Mouse (Mus musculus): Measurements from ENCODE around the gene Pkn1. TPM values are rescaled to one million over a fixed set of nuclear protein-coding genes. Genes with fewer than 3 reads are reported as not detected.

Gene Pkn1
- total RNA-seq, 2 experiments from 2014 or later = 31.6 to 78.8 TPM

DNA sequence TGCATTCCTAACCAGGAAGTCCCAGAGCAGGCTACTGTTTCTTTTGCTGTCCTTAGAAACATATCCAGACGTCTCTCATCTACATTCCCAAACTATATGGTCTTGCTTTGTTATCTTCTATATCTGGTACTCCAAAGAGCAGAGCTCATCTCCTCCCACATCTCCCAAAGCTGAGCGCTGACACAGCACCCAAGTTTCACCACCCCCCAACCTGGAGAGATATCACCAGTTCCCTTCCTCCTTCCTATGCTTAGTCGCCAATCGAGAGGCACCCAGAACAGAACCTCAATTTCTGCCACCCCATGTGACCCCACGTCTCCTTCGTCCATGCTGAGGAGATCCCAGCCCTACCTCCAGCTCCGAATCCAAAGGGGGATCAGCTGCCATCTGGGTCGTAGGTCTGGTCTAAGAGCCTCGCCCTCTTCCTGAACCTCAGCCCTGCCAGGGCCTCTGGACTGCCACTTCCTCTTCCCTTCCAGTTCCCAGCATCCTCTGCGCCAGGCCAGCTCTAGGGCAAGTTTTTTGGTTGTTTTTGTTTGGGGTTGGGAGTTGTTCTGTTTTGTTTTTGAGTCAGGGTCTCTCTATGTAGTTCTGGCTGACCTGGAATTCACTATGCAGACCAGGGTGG, 5.3 kb downstream of the Pkn1 start:
- ATAC-seq (replicated peaks; ENCODE audit: poor library complexity) = peak; percentile 51

DNA sequence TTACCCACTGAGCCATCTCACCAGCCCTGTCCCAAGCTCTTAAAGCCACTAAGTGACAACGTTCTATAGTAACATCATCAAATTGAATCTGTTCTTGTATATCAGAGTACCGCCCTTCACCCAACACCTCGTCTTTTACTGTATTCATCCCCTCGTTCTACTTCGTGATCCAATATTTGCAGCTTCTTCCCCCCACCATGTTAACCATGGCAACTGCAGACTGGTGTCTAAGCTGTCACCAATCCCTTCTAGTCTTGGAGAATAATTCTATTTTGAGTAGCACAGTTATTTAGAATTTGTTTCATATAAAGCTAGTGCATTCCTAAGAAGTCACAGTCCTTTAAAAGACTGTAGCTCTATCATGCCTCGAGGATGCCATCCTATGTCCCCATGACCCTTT, 9.7 kb downstream of the Pkn1 start:
- no peak for ATAC-seq (replicated peaks; ENCODE audit: poor library complexity)

DNA sequence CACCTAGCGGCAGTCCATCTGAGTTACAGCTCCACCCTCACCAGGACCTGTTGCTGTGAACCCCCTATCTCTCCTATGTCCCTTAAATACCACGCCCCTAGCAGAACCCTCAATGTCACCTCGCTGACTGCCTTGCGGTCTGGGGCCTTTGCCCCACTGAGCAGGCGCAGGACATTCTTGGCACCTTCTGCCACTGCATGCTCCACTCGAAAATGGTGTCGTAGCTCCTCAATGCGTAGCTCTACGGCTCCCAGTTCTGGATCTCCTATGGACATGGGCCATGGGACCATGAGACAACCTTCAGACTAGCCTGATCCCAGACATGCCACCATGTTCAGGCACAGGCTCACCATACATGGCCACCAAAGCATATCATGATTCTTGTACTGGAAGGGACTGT, 14.5 kb downstream of the Pkn1 start:
- ATAC-seq (replicated peaks; ENCODE audit: poor library complexity) = no peak

DNA sequence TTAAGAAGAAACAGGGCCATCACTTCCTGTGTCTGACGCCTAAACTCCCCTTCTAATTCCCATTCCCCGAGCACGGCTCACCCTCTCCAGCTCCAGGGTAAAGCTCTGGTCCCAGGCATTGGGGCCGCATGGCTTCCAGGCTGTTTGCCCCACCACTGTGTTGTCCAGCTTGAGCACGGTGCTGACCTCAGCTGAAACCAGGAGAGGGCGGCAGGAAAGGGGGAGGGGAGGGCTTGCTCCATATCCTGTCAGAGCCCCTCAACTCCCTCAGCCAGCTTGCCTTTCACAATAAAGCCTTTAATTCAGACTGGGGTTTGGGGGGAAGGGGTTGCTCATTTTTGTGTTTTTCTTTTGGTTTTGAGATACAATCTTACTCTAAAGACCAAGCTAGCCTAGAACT, 17.9 kb downstream of the Pkn1 start:
- ATAC-seq (replicated peaks; ENCODE audit: poor library complexity) = peak; percentile 72

DNA sequence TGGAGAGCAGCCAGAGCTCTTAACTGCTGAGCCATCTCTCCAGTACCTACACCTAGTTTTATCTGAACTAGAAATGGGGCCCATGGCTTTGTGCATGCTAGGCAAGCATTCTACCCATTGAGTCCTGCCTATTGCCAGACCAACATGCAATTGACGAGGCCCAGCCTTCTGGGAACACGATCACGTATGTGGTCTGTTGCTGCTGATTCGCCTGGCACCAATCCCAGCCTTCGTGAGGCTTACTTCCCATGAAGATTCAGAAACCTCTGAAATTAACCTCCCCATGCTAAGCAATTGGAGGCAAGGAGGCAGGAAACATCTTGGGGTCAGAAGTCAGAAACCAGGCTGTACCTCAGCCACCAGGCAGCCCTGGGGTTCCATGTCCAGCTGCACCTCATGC, 18.4 kb downstream of the Pkn1 start:
- no peak for ATAC-seq (replicated peaks; ENCODE audit: poor library complexity)

DNA sequence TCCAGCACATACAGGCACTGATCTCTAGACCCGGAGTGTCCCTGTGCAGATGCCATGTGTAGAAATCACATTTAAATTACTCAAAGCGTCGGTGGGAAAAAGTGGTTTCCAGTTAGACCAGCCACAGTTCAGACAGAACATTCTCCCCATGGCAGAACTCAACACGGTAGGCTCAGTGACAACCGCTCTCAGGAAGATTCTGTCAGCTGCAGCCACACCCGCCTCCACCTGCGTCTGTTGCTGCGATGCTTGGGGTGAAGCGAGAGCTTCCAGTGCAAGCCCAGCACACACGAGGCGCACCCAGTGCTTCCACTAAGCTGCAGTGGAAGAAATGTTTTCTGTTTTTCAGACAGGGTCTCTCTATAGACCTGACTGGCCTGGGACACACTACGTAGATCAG, 19.1 kb downstream of the Pkn1 start:
- ATAC-seq (replicated peaks; ENCODE audit: poor library complexity) = no peak

DNA sequence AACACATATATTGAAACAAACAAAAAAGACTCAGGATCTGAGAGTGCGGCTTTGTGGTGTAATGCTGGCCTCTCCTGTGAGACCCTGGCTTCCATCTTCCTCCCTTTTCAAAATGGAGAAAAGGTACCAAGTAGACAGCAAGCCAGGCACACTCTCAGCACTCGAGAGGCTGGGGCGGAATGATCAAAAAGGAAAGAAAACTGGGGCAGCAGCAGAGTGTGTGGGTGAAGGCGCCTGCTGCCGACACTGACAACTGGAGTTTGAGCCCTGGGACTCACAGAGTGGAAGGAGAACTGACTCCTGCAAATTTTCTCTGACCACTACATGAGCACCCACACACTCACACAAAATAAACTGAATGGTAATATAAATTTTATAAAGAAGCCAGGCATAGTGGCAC, 24.5 kb downstream of the Pkn1 start:
- ATAC-seq (replicated peaks; ENCODE audit: poor library complexity) = no peak

DNA sequence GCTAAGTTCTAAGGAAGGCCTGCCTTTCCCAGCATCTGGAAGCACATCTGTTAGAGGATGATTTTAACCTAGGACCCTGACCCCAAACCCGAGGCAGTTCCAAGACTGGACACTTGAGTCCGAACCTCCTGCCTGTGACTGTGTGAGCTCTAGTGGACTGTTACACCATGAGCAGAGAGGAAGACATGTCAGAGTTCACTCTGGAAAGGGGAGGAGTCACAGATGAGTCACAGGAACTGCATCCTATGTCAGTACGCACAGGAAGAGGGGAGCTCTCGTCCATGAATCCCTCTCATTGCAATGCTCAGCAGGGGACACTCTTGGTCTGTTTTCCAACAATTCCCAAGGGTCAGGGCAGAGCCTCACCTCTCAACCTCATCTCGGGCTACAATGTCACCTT, 26.0 kb downstream of the Pkn1 start:
- ATAC-seq (replicated peaks; ENCODE audit: poor library complexity) = no peak

DNA sequence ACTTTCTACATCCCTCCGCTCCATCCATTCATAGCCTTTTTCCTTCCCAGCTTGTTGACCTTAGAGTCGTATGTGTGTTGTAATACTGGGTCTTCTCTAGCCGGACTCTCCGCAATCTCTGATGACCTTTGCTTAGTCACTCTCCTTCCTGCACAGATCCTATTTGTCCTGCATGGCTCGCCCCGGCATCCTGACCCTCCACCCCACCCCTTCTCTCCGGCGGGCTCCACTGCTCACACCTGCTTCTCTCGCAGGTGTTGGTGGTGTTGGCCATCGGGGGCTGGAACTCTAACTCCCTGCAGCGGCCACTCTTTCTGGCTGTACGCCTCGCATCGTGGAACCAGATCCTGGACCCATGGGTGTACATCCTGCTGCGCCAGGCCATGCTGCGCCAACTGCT, 30.0 kb downstream of the Pkn1 start:
- ATAC-seq (replicated peaks; ENCODE audit: poor library complexity) = no peak

DNA sequence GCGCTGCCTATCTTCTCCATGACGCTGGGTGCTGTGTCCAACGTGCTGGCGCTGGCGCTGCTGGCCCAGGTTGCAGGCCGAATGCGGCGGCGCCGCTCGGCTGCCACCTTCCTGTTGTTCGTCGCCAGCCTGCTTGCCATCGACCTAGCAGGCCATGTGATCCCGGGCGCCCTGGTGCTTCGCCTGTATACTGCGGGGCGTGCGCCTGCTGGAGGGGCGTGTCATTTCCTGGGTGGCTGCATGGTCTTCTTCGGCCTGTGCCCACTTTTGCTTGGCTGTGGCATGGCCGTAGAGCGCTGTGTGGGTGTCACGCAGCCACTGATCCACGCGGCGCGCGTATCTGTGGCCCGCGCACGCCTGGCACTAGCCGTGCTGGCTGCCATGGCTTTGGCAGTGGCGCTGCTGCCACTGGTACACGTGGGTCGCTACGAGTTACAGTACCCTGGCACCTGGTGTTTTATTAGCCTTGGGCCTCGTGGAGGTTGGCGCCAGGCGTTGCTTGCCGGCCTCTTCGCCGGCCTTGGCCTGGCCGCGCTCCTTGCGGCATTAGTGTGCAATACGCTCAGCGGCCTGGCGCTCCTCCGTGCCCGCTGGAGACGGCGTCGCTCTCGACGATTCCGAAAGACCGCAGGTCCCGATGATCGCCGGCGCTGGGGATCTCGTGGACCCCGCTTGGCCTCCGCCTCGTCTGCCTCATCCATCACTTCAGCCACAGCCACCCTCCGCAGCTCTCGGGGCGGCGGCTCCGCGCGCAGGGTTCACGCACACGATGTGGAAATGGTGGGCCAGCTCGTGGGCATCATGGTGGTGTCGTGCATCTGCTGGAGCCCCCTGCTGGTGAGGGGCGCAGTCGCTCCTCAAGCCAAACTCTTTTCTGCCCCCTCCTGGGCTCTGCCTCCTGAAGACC, 30.7 kb downstream of the Pkn1 start:
- ATAC-seq (replicated peaks; ENCODE audit: poor library complexity) = peak; percentile 65

DNA sequence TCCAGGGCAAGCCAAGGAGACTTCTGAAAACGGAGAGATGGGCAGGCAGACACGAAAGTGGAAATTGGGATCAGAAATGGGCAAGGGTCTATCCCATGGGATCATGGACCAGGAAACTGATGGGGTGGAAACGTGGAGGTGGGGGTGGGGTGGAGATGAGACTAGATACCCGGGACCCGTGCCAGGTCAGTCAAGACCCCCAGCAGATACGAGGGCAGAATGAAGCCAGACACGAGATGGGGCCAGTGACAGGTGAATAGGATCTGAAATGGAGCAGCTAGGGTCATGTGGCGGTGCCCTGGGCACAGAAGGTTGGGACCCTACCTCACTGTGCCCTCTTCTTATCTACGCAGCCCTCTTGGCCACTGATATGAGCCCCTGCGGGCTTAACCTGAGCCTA, 31.5 kb downstream of the Pkn1 start:
- ATAC-seq (replicated peaks; ENCODE audit: poor library complexity) = no peak

DNA sequence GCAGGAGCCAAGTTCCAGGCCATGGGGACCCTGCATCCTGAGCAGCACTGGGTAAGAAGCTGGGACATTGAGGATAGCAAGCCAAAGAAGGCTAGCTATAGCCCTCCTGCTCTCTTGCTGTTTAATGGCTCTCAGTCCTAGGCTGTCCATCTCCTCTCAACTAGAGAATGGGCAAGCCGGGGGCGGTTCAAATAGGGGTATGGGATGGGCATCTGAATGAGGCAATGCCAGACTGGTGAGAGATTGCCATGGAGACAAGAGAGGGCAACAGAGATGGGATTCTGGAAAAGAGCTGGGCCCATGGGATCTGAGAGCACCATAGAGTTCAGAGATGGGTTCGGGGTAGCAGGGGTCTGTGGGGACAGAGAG, 32.1 kb downstream of the Pkn1 start:
- no peak for ATAC-seq (replicated peaks; ENCODE audit: poor library complexity)

DNA sequence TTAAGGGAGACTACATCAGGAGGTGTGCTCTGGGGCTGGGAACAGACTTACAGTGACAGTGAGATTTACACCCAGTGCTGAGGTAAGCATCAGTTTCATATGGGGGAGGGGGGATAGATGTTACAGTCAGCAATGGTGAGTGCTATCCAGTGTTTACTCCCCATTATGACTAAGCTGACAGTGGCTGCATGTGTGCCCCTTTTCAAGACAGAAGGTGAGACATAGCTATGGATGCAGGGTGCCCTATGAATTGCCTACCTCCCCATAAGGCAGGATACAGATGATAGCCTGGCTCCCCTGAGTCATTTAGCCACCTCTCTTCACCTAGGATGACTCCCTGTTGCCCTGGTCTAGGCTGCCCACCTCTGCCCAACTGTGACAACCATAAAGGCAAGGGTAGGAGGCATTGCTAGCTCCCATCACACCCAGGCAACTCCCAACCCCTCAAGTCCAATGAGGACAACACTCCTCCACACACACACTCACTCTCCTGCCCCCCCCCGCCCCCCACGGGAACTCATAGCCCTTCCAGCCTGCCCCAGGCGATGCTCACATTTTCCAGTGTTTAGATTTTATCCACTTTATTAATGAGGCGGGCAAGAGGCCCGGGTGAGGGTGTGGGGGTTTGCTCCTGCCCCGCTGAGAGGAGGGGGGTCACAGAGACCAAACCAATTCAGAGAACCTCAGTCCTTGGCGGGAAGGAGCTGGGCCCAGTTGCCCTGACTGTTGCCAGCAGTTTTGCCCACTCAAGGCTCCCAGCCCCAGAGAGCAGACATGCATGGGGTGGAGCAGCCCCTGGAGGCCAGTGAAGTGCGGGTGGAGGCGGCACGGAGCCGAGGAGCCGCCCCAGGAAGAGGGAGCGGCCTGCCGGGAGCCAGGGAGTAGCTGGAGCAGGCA, 32.8 kb downstream of the Pkn1 start, which contains the start of gene Ptger1:
Gene Ptger1, plus strand, starts transcription at position 710 of the 897 bp plus-strand sequence.
- ATAC-seq (replicated peaks; ENCODE audit: poor library complexity) = no peak

DNA sequence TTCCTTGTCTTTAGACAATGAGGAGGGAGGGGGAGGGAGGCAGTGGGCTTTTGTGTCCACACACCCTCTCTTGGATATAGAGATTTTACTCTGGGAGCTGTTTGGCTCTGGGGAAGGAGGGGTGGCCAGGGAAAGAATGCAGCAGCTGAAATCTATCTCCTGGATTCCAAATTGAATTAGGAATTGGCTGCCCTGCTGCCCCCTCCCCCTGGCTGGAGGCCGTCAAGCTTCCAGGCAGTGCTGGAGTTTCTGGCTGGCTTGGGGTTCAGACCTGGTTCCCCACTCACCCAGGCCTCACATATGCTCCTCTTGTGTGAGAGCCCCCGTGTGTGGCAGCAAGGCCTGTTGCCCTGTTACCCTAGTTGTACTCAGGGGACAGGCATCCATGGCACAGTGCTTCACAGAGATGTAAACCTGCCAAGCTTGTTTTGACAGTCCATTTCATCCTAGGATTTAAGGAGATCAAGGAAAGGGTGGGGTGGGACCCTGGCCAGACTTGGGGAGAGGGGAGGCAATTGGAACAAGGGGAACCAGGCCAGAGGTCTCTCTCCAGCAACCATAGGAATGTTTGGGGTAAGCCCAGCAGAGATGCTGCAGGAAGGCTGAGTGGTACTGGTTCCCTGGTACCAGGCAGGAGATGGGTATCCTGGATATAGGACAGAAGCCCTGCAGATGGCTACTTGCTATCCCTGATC, 33.9 kb downstream of the Pkn1 start:
- ATAC-seq (replicated peaks; ENCODE audit: poor library complexity) = no peak

DNA sequence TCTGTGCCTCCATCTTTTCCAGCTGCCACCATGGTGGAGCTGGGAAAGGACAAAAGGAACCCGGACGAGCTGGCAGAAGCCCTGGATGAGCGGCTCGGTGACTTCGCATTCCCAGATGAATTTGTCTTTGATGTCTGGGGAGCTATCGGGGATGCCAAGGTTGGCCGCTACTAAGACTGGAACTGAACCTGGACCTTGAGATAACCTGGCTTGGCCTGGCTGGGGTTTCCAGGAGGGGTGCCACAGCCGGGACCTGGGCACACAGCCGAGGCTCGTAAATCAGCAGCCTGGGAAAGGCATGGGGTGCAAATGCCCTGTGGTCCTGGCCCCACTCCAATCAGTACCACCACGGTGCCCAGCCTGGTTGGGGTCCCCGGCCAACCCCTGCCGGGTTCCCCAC, 34.9 kb downstream of the Pkn1 start:
- no peak for ATAC-seq (replicated peaks; ENCODE audit: poor library complexity)

DNA sequence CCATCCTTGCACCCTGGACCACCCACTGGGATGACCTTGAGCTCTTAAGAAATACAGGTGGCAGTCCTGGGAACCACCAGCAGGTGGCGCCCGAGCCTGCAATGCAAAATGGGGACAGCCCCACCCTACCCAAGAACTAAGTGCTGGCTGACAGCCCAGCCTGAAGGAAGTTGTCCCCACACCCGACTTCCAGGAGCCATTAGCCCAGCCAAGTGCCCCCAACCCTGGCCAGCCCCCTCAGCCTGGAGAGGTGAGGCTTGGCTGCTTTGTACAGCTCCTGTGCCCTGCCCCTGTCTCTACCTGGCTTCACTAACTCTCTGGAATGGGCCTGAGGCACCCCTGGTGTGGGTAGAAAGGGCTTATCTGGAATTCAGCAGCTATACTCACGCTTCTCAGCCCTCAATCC, 36.6 kb downstream of the Pkn1 start:
- peak; percentile 90 for ATAC-seq (replicated peaks; ENCODE audit: poor library complexity)

DNA sequence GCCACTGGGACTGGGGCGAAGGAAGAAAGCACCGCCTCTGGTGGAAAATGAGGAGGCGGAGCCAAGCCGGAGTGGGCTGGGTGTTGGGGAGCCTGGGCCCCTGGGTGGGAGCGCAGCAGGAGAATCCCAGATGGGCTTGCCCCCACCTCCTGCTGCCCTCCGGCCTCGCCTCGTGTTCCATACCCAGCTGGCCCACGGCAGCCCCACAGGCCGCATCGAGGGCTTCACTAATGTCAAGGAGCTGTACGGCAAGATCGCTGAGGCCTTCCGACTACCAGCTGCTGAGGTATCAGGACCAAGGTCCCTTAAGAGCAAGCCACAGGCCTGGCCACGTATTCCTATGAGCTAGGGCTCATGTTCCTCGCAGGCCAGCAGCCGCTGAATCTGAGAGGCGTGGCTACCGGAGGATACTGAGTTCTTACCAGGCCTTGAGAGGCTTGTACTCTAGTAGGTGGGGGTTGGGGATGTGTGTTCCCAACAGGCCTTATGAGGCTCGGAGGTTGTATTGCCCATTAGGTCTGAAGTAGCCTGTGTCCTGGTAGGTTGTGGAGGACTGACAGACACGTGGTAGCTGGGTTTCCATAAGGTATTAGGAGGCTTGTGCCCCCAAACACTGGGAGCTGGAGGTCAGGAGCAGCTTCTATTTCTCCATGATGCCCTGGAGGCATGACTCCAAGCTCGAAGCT, 37.8 kb downstream of the Pkn1 start:
- ATAC-seq (replicated peaks; ENCODE audit: poor library complexity) = no peak

DNA sequence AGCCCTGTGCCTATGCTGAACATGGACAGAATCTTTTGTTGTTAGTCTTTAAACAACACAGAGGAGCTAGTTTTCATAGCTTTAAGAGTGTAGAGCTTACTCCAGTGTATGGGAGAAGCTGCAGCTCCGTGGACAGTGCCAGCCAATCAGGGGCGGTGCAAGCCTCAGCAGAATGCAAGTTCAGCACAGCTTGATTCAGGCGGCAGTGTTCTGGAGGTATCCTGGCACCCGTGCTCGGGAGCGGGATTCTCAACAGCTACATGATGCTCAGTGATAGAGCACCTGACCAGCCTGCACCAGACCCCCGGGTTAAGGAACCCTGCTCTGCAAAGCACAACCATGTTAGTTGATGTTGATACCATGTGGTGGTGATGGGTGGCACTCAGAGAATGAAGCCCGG, 38.4 kb downstream of the Pkn1 start:
- ATAC-seq (replicated peaks; ENCODE audit: poor library complexity) = no peak

DNA sequence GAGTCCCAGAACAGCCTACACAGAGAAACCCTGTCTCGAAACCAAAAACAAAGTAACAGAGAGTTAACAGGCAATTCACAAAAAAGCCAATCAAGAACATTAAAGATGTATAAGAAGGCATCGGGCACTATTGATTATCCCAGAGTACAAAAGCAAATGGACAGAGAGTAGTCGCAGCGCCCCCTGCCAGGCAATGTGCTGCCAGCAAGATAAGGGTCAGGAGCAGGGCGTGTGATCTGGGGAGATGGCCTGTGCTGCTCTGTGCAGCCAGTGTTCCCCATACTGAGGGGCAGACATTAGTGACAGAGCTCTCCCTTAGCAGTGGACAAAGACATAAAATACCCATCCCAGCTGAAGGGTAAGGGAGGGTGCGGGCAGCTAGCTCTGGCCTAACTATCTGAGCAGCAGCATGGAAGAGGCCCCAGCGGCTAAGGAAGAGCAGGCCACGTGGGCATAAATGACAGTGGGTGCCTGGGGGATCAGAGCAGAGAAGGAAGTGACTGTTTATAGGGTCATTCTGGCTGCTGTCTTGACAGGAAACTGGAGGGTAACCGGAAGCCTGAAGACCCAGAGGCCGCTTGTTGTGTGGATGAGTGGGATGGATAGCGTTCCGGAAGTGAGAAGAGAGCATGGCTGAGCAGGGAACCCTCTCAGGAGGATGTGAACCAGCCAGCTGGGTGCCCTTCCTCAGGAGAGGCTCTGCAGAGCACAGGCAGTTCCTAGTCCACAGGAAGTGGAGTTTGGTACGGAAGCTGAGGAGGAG, 42.3 kb downstream of the Pkn1 start:
- ATAC-seq (replicated peaks; ENCODE audit: poor library complexity) = peak; percentile 27; the same call in 1 of the 2 replicates

DNA sequence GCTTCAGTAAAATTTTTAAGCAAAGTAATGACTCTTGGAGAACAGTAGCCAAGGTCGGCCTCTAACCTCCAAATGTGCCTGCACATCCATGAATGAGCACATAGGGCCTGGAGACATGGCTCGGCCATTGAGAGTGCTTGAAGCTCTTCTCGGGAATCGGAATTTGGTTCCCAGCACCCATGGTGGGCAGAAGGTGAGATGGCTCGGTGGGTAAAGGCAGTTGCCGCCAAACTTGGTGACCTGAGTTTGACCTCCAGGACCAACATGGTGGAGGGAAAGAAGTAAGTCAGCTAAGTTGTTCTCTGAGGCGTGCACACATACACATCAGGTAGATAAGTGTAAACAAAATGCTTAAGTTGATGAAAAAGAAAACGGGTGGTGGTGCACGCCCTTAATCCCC, 42.9 kb downstream of the Pkn1 start:
- ATAC-seq (replicated peaks; ENCODE audit: poor library complexity) = no peak
